In genomic region chr12:108318499-108318898, GRCm38 (mm10) we compare ENCODE assay signal across 11 mouse cellular contexts. TPM values are rescaled to one million over a fixed set of nuclear protein-coding genes. Genes with fewer than 3 reads are reported as not detected.
DNase-seq lines count a peak whose midpoint lies in the region; ATAC-seq and TF ChIP-seq lines count a peak whose summit lies in the region.
"Had no signal": no experiment of that assay in that cellular context is flagged by ENCODE, and none has a peak within 500 bp of the region (broad histone marks: within the 10 kb centered on the region; RNA-seq: fewer than 3 reads in every experiment).

No protein-coding gene starts in this region.

- no peak for TF ChIP-seq EP300 in heart, adult 2 months (IDR thresholded peaks at IDR 0.05; ENCODE audit: insufficient read depth, low read depth, low read length)

- H3K9ac ChIP-seq in heart, adult 2 months (ENCODE audit: low read depth, low read length), result no peak overlapping the region
- no peak overlapping the region for H3K9ac ChIP-seq in neural tube, embryonic 11.5 days (ENCODE audit: low read length)
- 0 out of 2 replicates have a peak overlapping the region, but pooled peaks have one; percentile 12 for H3K9ac ChIP-seq in limb, embryonic 11.5 days (ENCODE audit: low read length)
- no peak overlapping the region for H3K9ac ChIP-seq in stomach, embryonic 15.5 days

- TF ChIP-seq CTCF in heart, adult 2 months (IDR thresholded peaks at IDR 0.05), result no peak
- TF ChIP-seq CTCF in left cerebral cortex, adult 2 months (IDR thresholded peaks at IDR 0.05), result no peak

- no peaks in the 10 kb centered on the region for H3K36me3 ChIP-seq in heart, embryonic 10.5 days
- H3K36me3 ChIP-seq in heart, adult 2 months (ENCODE audit: control insufficient read depth, insufficient read depth, low read length), result no peaks in the 10 kb centered on the region
- no peaks in the 10 kb centered on the region for H3K36me3 ChIP-seq in neural tube, embryonic 11.5 days (ENCODE audit: control insufficient read depth, insufficient read depth, low read length)
- no peaks in the 10 kb centered on the region for H3K36me3 ChIP-seq in limb, embryonic 11.5 days (ENCODE audit: control insufficient read depth, insufficient read depth, low read length)
- H3K36me3 ChIP-seq in stomach, embryonic 15.5 days, result no peaks in the 10 kb centered on the region

- DNase-seq in heart, embryonic 10.5 days (ENCODE audit: low spot score), result no peak
- no peak for DNase-seq in heart, adult 2 months
- no peak for DNase-seq in neural tube, embryonic 11.5 days (ENCODE audit: low spot score)
- no peak for DNase-seq in neural tube, embryonic 10.5 days (ENCODE audit: extremely low spot score, low spot score)
- no peak for DNase-seq in limb, embryonic 11.5 days (ENCODE audit: low spot score)
- no peak for DNase-seq in gastrocnemius, postnatal 4 days (ENCODE audit: low spot score in 2 of 2)
- no peak for DNase-seq in left cerebral cortex, adult 2 months (ENCODE audit: extremely low spot score in 1 of 2, low spot score in 2 of 2)
- DNase-seq: left cerebral cortex, postnatal 4 days had no signal

- 10% methylated on average over 37 of the region's 37 CpGs for whole genome bisulfite sequencing in heart, embryonic 10.5 days
- 21% methylated on average over 37 of the region's 37 CpGs for WGBS in heart, adult 2 months
- 12% methylated on average over 37 of the region's 37 CpGs for WGBS in neural tube, embryonic 11.5 days
- 9% methylated on average over 37 of the region's 37 CpGs for WGBS in limb, embryonic 11.5 days
- WGBS in stomach, embryonic 15.5 days, result 13% methylated on average over 36 of the region's 37 CpGs

- H3K4me1 ChIP-seq in heart, embryonic 10.5 days, result peaks cover 34% of the 10 kb centered on the region
- H3K4me1 ChIP-seq in heart, adult 2 months (ENCODE audit: control insufficient read depth, insufficient read depth, low read length), result no peaks in the 10 kb centered on the region
- H3K4me1 ChIP-seq in neural tube, embryonic 11.5 days (ENCODE audit: control insufficient read depth, insufficient read depth, low read length), result peaks cover 23% of the 10 kb centered on the region
- 0 out of 2 replicates have a peak, but pooled peaks cover 7% of the 10 kb centered on the region for H3K4me1 ChIP-seq in limb, embryonic 11.5 days (ENCODE audit: control insufficient read depth, insufficient read depth, low read length)
- H3K4me1 ChIP-seq in stomach, embryonic 15.5 days, result peaks cover 7% of the 10 kb centered on the region; the same call in 1 of the 2 replicates

- intact Hi-C loops in heart, adult 2 months (cut with DNase I), result no loop called here
- intact Hi-C loops in left cerebral cortex, adult 2 months (cut with DNase I), result no loop called here

- H3K4me3 ChIP-seq in heart, embryonic 10.5 days, result peak overlapping the region; percentile 44
- H3K4me3 ChIP-seq in heart, adult 2 months, result no peak overlapping the region
- H3K4me3 ChIP-seq in neural tube, embryonic 11.5 days (ENCODE audit: low read depth, low read length), result no peak overlapping the region
- no peak overlapping the region for H3K4me3 ChIP-seq in limb, embryonic 11.5 days (ENCODE audit: low read depth, low read length)
- H3K4me3 ChIP-seq in stomach, embryonic 15.5 days (replicated peaks), result 0 out of 2 replicates have a peak overlapping the region, but pooled peaks have one; percentile 5
- H3K4me3 ChIP-seq in left cerebral cortex, adult 2 months, result no peak overlapping the region

- no peaks in the 10 kb centered on the region for H3K79me2 ChIP-seq in heart, adult 2 months (replicated peaks; ENCODE audit: control insufficient read depth, insufficient read depth, low read length)

- H3K27ac ChIP-seq in heart, embryonic 10.5 days, result peak overlapping the region; percentile 44; the same call in 1 of the 2 replicates
- no peak overlapping the region for H3K27ac ChIP-seq in heart, adult 2 months
- no peak overlapping the region for H3K27ac ChIP-seq in neural tube, embryonic 11.5 days (ENCODE audit: low read depth, low read length)
- no peak overlapping the region for H3K27ac ChIP-seq in limb, embryonic 11.5 days (replicated peaks; ENCODE audit: low read depth, low read length)
- H3K27ac ChIP-seq in stomach, embryonic 15.5 days, result no peak overlapping the region
- no peak overlapping the region for H3K27ac ChIP-seq in left cerebral cortex, adult 2 months

- ATAC-seq in neural tube, embryonic 11.5 days (ENCODE audit: insufficient read depth, low FRiP score, low TSS enrichment), result no peak
- ATAC-seq in limb, embryonic 11.5 days (ENCODE audit: insufficient number of reproducible peaks, low FRiP score, low TSS enrichment, low read depth), result 0 out of 2 replicates have a peak, but pooled peaks have one; percentile 54
- ATAC-seq in stomach, embryonic 15.5 days (ENCODE audit: insufficient read depth, low FRiP score, low read depth), result no peak
- ATAC-seq: inflammation-experienced regulatory T-cells, adult 6 months had no signal

- H3K27me3 ChIP-seq in heart, embryonic 10.5 days (ENCODE audit: insufficient read depth, poor library complexity, severe bottlenecking), result peaks cover 72% of the 10 kb centered on the region
- peaks cover 6% of the 10 kb centered on the region; the same call in 1 of the 2 replicates for H3K27me3 ChIP-seq in heart, adult 2 months (ENCODE audit: control insufficient read depth, insufficient read depth, low read length)
- H3K27me3 ChIP-seq in neural tube, embryonic 11.5 days (ENCODE audit: control insufficient read depth, insufficient read depth, low read length), result peaks cover 31% of the 10 kb centered on the region
- peaks cover 49% of the 10 kb centered on the region for H3K27me3 ChIP-seq in limb, embryonic 11.5 days (ENCODE audit: control insufficient read depth, insufficient read depth, low read length)
- H3K27me3 ChIP-seq in stomach, embryonic 15.5 days (replicated peaks), result peaks cover 52% of the 10 kb centered on the region

- TF ChIP-seq POLR2A in heart, adult 2 months (IDR thresholded peaks at IDR 0.05; ENCODE audit: insufficient read depth, low read depth, low read length), result no peak

- H3K4me2 ChIP-seq in neural tube, embryonic 11.5 days (ENCODE audit: low read depth), result peak overlapping the region; percentile 26
- peak overlapping the region; percentile 27 for H3K4me2 ChIP-seq in limb, embryonic 11.5 days (ENCODE audit: low read depth, severe bottlenecking)
- H3K4me2 ChIP-seq in stomach, embryonic 15.5 days, result peak overlapping the region; percentile 26; the same call in 1 of the 2 replicates

- H3K9me3 ChIP-seq in heart, embryonic 10.5 days, result no peaks in the 10 kb centered on the region
- H3K9me3 ChIP-seq in neural tube, embryonic 11.5 days (ENCODE audit: control insufficient read depth, low read length), result no peaks in the 10 kb centered on the region
- no peaks in the 10 kb centered on the region for H3K9me3 ChIP-seq in limb, embryonic 11.5 days (ENCODE audit: control insufficient read depth, low read length)
- no peaks in the 10 kb centered on the region for H3K9me3 ChIP-seq in stomach, embryonic 15.5 days

RNA-seq across cellular contexts. Expression of gene Hhipl1, which starts 12.4 kb away (rescaled TPM):
- polyA plus RNA-seq in heart, embryonic 10.5 days (2016; fragmentation: Nextera tagmentation; extraction: Ambion mirVana), result 0.28 and 0.64 TPM in 2 replicates
- 1 to 10 TPM; 1.2 to 1.5 TPM for total RNA-seq in heart, adult 2 months (2021)
- 1.6 and 1.8 TPM in 2 replicates for polyA plus RNA-seq in heart, adult 2 months (2012; rRNA removed)
- polyA plus RNA-seq in neural tube, embryonic 11.5 days (2014; fragmentation: Nextera tagmentation; extraction: Ambion mirVana), result 1.0 TPM in 2 replicates
- 0.09 and 0.32 TPM in 2 replicates for polyA plus RNA-seq in limb, embryonic 11.5 days (2014; fragmentation: Nextera tagmentation; extraction: Ambion mirVana)
- 0.87 and 0.88 TPM in 2 replicates for polyA plus RNA-seq in stomach, embryonic 15.5 days (2015; fragmentation: Nextera tagmentation; extraction: Ambion mirVana)
- total RNA-seq in gastrocnemius, postnatal 4 days (2021), result 1 to 10 TPM in 1 of 2 experiments, under 1 TPM in 1; 0.74 to 1.0 TPM
- total RNA-seq in left cerebral cortex, adult 2 months (2021), result 1 to 10 TPM; 7.1 to 7.4 TPM
- total RNA-seq: megakaryocyte-erythroid progenitor cell, adult 5-6 weeks had no signal
- polyA plus RNA-seq: inflammation-experienced regulatory T-cells, adult 6 months had no signal

RNA-seq across cellular contexts. Expression of gene Cyp46a1, which starts 15.7 kb away (rescaled TPM):
- 4.4 and 5.9 TPM in 2 replicates for polyA plus RNA-seq in heart, embryonic 10.5 days (2016; fragmentation: Nextera tagmentation; extraction: Ambion mirVana)
- total RNA-seq in heart, adult 2 months (2021), result under 1 TPM; 0.41 to 0.47 TPM
- 1.3 and 1.8 TPM in 2 replicates for polyA plus RNA-seq in heart, adult 2 months (2012; rRNA removed)
- polyA plus RNA-seq in neural tube, embryonic 11.5 days (2014; fragmentation: Nextera tagmentation; extraction: Ambion mirVana), result 8.5 and 10.6 TPM in 2 replicates
- polyA plus RNA-seq in limb, embryonic 11.5 days (2014; fragmentation: Nextera tagmentation; extraction: Ambion mirVana), result 1.4 and 1.8 TPM in 2 replicates
- 7.4 and 8.4 TPM in 2 replicates for polyA plus RNA-seq in stomach, embryonic 15.5 days (2015; fragmentation: Nextera tagmentation; extraction: Ambion mirVana)
- total RNA-seq in gastrocnemius, postnatal 4 days (2021), result 1 to 10 TPM; 1.9 to 2.4 TPM
- 100 to 1,000 TPM; 270 to 290 TPM for total RNA-seq in left cerebral cortex, adult 2 months (2021)
- polyA plus RNA-seq: inflammation-experienced regulatory T-cells, adult 6 months had no signal

RNA-seq across cellular contexts. Expression of gene Ccdc85c, which starts 43.3 kb away (rescaled TPM):
- polyA plus RNA-seq in heart, embryonic 10.5 days (2016; fragmentation: Nextera tagmentation; extraction: Ambion mirVana), result 5.7 and 6.7 TPM in 2 replicates
- total RNA-seq in heart, adult 2 months (2021), result 10 to 100 TPM; 39.2 to 43.9 TPM
- polyA plus RNA-seq in heart, adult 2 months (2012; rRNA removed), result 27.1 and 29.3 TPM in 2 replicates
- 18.9 and 20.3 TPM in 2 replicates for polyA plus RNA-seq in neural tube, embryonic 11.5 days (2014; fragmentation: Nextera tagmentation; extraction: Ambion mirVana)
- polyA plus RNA-seq in limb, embryonic 11.5 days (2014; fragmentation: Nextera tagmentation; extraction: Ambion mirVana), result 7.2 and 7.3 TPM in 2 replicates
- polyA plus RNA-seq in stomach, embryonic 15.5 days (2015; fragmentation: Nextera tagmentation; extraction: Ambion mirVana), result 7.3 and 7.9 TPM in 2 replicates
- 1 to 10 TPM; 7.3 to 8.4 TPM for total RNA-seq in gastrocnemius, postnatal 4 days (2021)
- 10 to 100 TPM; 73.7 to 79.3 TPM for total RNA-seq in left cerebral cortex, adult 2 months (2021)

RNA-seq across cellular contexts. Expression of gene Eml1, which starts 52.3 kb away (rescaled TPM):
- 47.0 and 50.4 TPM in 2 replicates for polyA plus RNA-seq in heart, embryonic 10.5 days (2016; fragmentation: Nextera tagmentation; extraction: Ambion mirVana)
- total RNA-seq in heart, adult 2 months (2021), result 10 to 100 TPM; 73.5 to 84.7 TPM
- polyA plus RNA-seq in heart, adult 2 months (2012; rRNA removed), result 68.7 and 112 TPM in 2 replicates
- polyA plus RNA-seq in neural tube, embryonic 11.5 days (2014; fragmentation: Nextera tagmentation; extraction: Ambion mirVana), result 138 and 164 TPM in 2 replicates
- polyA plus RNA-seq in limb, embryonic 11.5 days (2014; fragmentation: Nextera tagmentation; extraction: Ambion mirVana), result 47.6 and 52.9 TPM in 2 replicates
- 67.6 and 72.2 TPM in 2 replicates for polyA plus RNA-seq in stomach, embryonic 15.5 days (2015; fragmentation: Nextera tagmentation; extraction: Ambion mirVana)
- total RNA-seq in gastrocnemius, postnatal 4 days (2021), result 100 to 1,000 TPM; 103 to 112 TPM
- total RNA-seq in left cerebral cortex, adult 2 months (2021), result 10 to 100 TPM; 65.7 to 68.2 TPM
- total RNA-seq: megakaryocyte-erythroid progenitor cell, adult 5-6 weeks had no signal
- polyA plus RNA-seq: inflammation-experienced regulatory T-cells, adult 6 months had no signal

Comparison
In these comparisons a context has a peak if more than half of its experiments do, and no peak if none do; other contexts are left out.
1. H3K4me3 ChIP-seq: peak in heart, embryonic 10.5 days (single experiment) and stomach, embryonic 15.5 days (single experiment); none in heart, adult 2 months (single experiment), neural tube, embryonic 11.5 days (single experiment), limb, embryonic 11.5 days (single experiment) and left cerebral cortex, adult 2 months (single experiment).
2. Peak in every context shown above with its lines, with median percentiles within 50 percentile points of each other: H3K4me2 ChIP-seq.